Mouse (Mus musculus) forebrain, embryonic 13.5 days (tissue): ENCODE measurements at regions not wholly inside any gene's neighbourhood (a gene's known extent, or its start where the extent isn't known, plus 50 kb on each side); places are given as distances from the start of the nearest gene placed in this dataset.

Source experiments
- ATAC-seq: fragments of 200-750 bp; cut with Nextera tagmentation; 2 replicates; pipeline ENCODE4 v1.8.0; 2017
- H3K27ac ChIP-seq: fragments of 300-500 bp; sonication (generic); 2 replicates; pipeline ENCODE4 v1.5.1; 2015; ENCODE audit warnings: inconsistent platforms, mild to moderate bottlenecking, moderate library complexity
- H3K27me3 ChIP-seq: fragments of 300-500 bp; sonication (generic); 2 replicates; pipeline ENCODE4 v1.6.1; 2015; ENCODE audit warnings: mild to moderate bottlenecking, inconsistent platforms
- H3K36me3 ChIP-seq: fragments of 300-500 bp; sonication (generic); 2 replicates; pipeline ENCODE4 v1.6.1; 2015; ENCODE audit warnings: mild to moderate bottlenecking, inconsistent platforms; ENCODE audit not compliant: poor library complexity, severe bottlenecking
- H3K4me1 ChIP-seq: fragments of 300-500 bp; sonication (generic); 2 replicates; pipeline ENCODE4 v1.6.1; 2015; ENCODE audit warnings: inconsistent platforms
- H3K4me2 ChIP-seq: fragments of 300-500 bp; sonication (generic); 2 replicates; pipeline ENCODE4 v1.6.1; 2015; ENCODE audit warnings: inconsistent platforms, mild to moderate bottlenecking, moderate library complexity
- H3K4me3 ChIP-seq: fragments of 300-500 bp; sonication (generic); 2 replicates; pipeline ENCODE4 v1.5.1; 2015; ENCODE audit warnings: mild to moderate bottlenecking, inconsistent platforms
- H3K9ac ChIP-seq: fragments of 300-500 bp; sonication (generic); 2 replicates; pipeline ENCODE4 v1.6.1; 2015; ENCODE audit warnings: mild to moderate bottlenecking, inconsistent platforms
- H3K9me3 ChIP-seq: fragments of 300-500 bp; sonication (generic); replicated peaks from 2 replicates; pipeline ENCODE4 v1.6.1; 2016; ENCODE audit warnings: inconsistent platforms
- WGBS: fragments of 180-500 bp; shearing (Covaris S2); methylation state at CpG from one replicate; pipeline ENCODE4 v1.1.7; 2015; 5-methylcytosine and 5-hydroxymethylcytosine counted together

DNA sequence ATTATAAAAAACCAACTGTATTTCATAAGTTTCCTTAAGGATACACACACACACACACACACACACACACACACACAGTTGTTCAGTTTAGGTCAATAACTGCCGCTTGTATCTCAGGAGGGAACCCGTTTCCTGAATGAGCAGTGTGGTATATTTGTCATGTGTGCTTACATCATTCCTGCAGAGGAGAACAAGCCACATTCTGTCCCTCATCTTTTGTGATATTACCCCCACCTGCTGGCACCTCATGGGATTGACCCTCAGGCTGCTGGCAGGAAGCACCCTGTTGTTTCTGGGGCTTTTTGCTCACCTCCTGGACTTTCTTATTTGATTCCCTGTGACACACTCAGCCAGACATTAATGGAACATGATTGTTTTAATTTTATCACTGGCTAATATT is 66.4 kb upstream of the Htr1a start:
- H3K27ac ChIP-seq: no peak overlapping the region
- H3K4me2 ChIP-seq: no peak overlapping the region
- H3K9me3 ChIP-seq: no peaks in the 10 kb centered on the region
- ATAC-seq: peak; percentile 84
- H3K36me3 ChIP-seq: no peaks in the 10 kb centered on the region
- no peaks in the 10 kb centered on the region for H3K27me3 ChIP-seq
- 2% methylated on average over 2 of the region's 2 CpGs for WGBS
- H3K4me1 ChIP-seq: 0 out of 2 replicates have a peak, but pooled peaks cover 2% of the 10 kb centered on the region
- H3K9ac ChIP-seq: no peak overlapping the region
- no peak overlapping the region for H3K4me3 ChIP-seq

GRCm38 (mm10) chr13:105378587-105378986 is 64.9 kb upstream of the Htr1a start:
- 86% methylated on average over 9 of the region's 9 CpGs for WGBS
- H3K4me1 ChIP-seq: 0 out of 2 replicates have a peak, but pooled peaks cover 2% of the 10 kb centered on the region
- H3K4me2 ChIP-seq: no peak overlapping the region
- H3K9me3 ChIP-seq: no peaks in the 10 kb centered on the region
- no peak overlapping the region for H3K4me3 ChIP-seq
- H3K27me3 ChIP-seq: no peaks in the 10 kb centered on the region
- H3K36me3 ChIP-seq: no peaks in the 10 kb centered on the region
- ATAC-seq: peak; percentile 29; the same call in 1 of the 2 replicates
- H3K27ac ChIP-seq: no peak overlapping the region
- no peak overlapping the region for H3K9ac ChIP-seq

DNA sequence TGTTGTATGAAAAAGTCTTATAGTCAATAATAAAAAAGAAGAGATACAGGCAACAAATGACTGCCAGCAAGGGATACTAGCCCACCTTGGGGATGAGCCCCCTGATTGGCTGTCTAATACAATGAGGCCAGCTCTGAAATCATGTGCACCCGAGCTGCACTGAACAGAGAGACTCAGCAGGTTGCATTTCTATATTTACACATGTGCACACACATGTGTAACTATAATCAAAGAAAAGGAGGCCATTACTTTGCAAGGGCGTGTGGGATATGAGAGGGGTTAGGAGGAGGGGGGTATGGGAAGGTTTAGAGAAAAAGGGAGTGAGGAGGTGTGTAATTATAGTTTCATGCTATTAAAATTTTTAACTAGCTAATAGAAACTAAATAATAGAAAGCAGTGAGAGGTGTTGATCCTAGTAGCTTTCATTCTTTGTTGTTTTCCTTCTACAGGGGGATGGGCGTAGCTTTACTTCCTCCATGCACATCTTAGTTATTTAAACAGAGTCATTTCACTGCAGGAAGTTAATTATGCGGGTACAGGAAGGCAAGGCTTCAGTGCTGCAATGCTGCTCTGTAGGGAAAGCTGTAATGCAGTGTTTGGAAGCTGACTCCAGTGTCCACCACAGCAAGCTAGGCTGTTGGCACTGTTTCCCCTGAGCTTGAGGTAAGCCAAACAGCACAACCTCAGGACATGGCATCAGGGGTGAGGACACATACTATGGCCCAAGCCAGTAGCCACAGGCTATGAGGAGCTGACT is 56.2 kb upstream of the Htr1a start:
- Histone ChIP-seq H3K27ac (no peak overlapping the region), H3K4me2 (no peak overlapping the region), H3K27me3 (no peaks in the 10 kb centered on the region), H3K4me1 (no peaks in the 10 kb centered on the region), H3K9ac (no peak overlapping the region), H3K9me3 (no peaks in the 10 kb centered on the region), H3K4me3 (no peak overlapping the region), H3K36me3 (no peaks in the 10 kb centered on the region)
- peak; percentile 27; the same call in 1 of the 2 replicates for ATAC-seq
- 37% methylated on average over 4 of the region's 4 CpGs for WGBS
